Mouse (Mus musculus) limb, embryonic 12.5 days (tissue): Measurements from ENCODE around the gene Hipk3. TPM values are rescaled to one million over a fixed set of nuclear protein-coding genes. Genes with fewer than 3 reads are reported as not detected.

Experiments
- ATAC-seq: fragments of 200-750 bp; cut with Nextera tagmentation; 2 replicates; pipeline ENCODE4 v1.8.0; 2017; ENCODE audit warnings: low read depth, moderate TSS enrichment; ENCODE audit not compliant: insufficient number of reproducible peaks, insufficient read depth, low FRiP score, low TSS enrichment
- H3K27ac ChIP-seq: fragments of 300-500 bp; sonication (generic); 2 replicates; pipeline ENCODE4 v1.5.1; 2016; ENCODE audit warnings: mild to moderate bottlenecking, moderate library complexity
- H3K27me3 ChIP-seq: fragments of 300-500 bp; sonication (generic); 2 replicates; pipeline ENCODE4 v1.6.1; 2016; ENCODE audit warnings: mild to moderate bottlenecking, moderate library complexity
- H3K36me3 ChIP-seq: fragments of 300-500 bp; sonication (generic); 2 replicates; pipeline ENCODE4 v1.6.1; 2016; ENCODE audit warnings: mild to moderate bottlenecking, moderate library complexity
- H3K4me1 ChIP-seq: fragments of 300-500 bp; sonication (generic); replicated peaks from 2 replicates; pipeline ENCODE4 v1.6.1; 2016
- H3K4me2 ChIP-seq: fragments of 300-500 bp; sonication (generic); 2 replicates; pipeline ENCODE4 v1.6.1; 2016; ENCODE audit warnings: mild to moderate bottlenecking, moderate library complexity
- H3K4me3 ChIP-seq: fragments of 300-500 bp; sonication (generic); replicated peaks from 2 replicates; pipeline ENCODE4 v1.5.1; 2016; ENCODE audit warnings: mild to moderate bottlenecking
- H3K9ac ChIP-seq: fragments of 300-500 bp; sonication (generic); replicated peaks from 2 replicates; pipeline ENCODE4 v1.6.1; 2016; ENCODE audit warnings: mild to moderate bottlenecking, moderate library complexity
- H3K9me3 ChIP-seq: fragments of 300-500 bp; sonication (generic); 2 replicates; pipeline ENCODE4 v1.6.1; 2016; ENCODE audit warnings: mild to moderate bottlenecking, moderate library complexity
- WGBS: fragments of 180-500 bp; shearing (Covaris S2); methylation state at CpG from one replicate; pipeline ENCODE4 v1.1.7; 2016; 5-methylcytosine and 5-hydroxymethylcytosine counted together
- polyA plus RNA-seq: library from polyadenylated mRNA; unstranded; fragments of >200 nt; fragmentation: Nextera tagmentation; extraction: Ambion mirVana; gene quantifications from 2 replicates; pipeline ENCODE4 v1.2.1, GENCODE M21; 2016

The Hipk3 gene
- polyA plus RNA-seq: 16.2 and 19.0 TPM in 2 replicates

GRCm38 (mm10) chr2:104493951-104494800, at the start of gene Hipk3:
Gene Hipk3, minus strand, starts transcription at chr2:104494446.
- H3K27me3 ChIP-seq: peaks cover 4% of the 10 kb centered on the region; the same call in 1 of the 2 replicates
- peak within 1 kb of the TSS; percentile 91 for H3K4me3 ChIP-seq
- no peaks in the 10 kb centered on the region for H3K9me3 ChIP-seq
- peak; percentile 91 for ATAC-seq
- WGBS: under 1% methylated on average over 90 of the region's 98 CpGs
- peaks cover 24% of the 10 kb centered on the region for H3K4me1 ChIP-seq
- peak within 1 kb of the TSS; percentile 98 for H3K27ac ChIP-seq
- H3K36me3 ChIP-seq: no peaks in the 10 kb centered on the region
- H3K9ac ChIP-seq: peak within 1 kb of the TSS; percentile 97
- H3K4me2 ChIP-seq: peak within 1 kb of the TSS; percentile 73

- no peaks in the 10 kb centered on the region for H3K36me3 ChIP-seq
- no peaks in the 10 kb centered on the region for H3K27me3 ChIP-seq
- no peak overlapping the region for H3K27ac ChIP-seq
- H3K9ac ChIP-seq: no peak overlapping the region
- no peaks in the 10 kb centered on the region for H3K4me1 ChIP-seq
- H3K4me3 ChIP-seq: no peak overlapping the region
- H3K9me3 ChIP-seq: 0 out of 2 replicates have a peak, but pooled peaks cover 10% of the 10 kb centered on the region
- H3K4me2 ChIP-seq: no peak overlapping the region
- 60% methylated on average over 2 of the region's 2 CpGs for WGBS
- ATAC-seq: no peak
Observed at GRCm38 (mm10) chr2:104540286-104540685, 46.0 kb upstream of the Hipk3 start.

GRCm38 (mm10) chr2:104534751-104535150, 40.5 kb upstream of the Hipk3 start:
- Histone ChIP-seq H3K4me3 (no peak overlapping the region), H3K9me3 (no peaks in the 10 kb centered on the region), H3K36me3 (no peaks in the 10 kb centered on the region), H3K9ac (no peak overlapping the region), H3K4me1 (no peaks in the 10 kb centered on the region), H3K4me2 (no peak overlapping the region), H3K27me3 (no peaks in the 10 kb centered on the region), H3K27ac (no peak overlapping the region)
- 92% methylated on average over 3 of the region's 3 CpGs for WGBS
- ATAC-seq: no peak

GRCm38 (mm10) chr2:104532548-104532947, 38.3 kb upstream of the Hipk3 start:
- Histone ChIP-seq H3K9me3 (no peaks in the 10 kb centered on the region), H3K36me3 (no peaks in the 10 kb centered on the region), H3K4me3 (no peak overlapping the region), H3K4me2 (no peak overlapping the region), H3K4me1 (no peaks in the 10 kb centered on the region; the same call in 1 of the 2 replicates), H3K9ac (no peak overlapping the region), H3K27me3 (no peaks in the 10 kb centered on the region), H3K27ac (no peak overlapping the region)
- 84% methylated on average over 1 of the region's 1 CpGs for WGBS
- ATAC-seq: no peak

GRCm38 (mm10) chr2:104526559-104526958, 32.3 kb upstream of the Hipk3 start:
- no peak for ATAC-seq
- no peaks in the 10 kb centered on the region for H3K9me3 ChIP-seq
- no peak overlapping the region for H3K9ac ChIP-seq
- no peaks in the 10 kb centered on the region for H3K27me3 ChIP-seq
- 71% methylated on average over 3 of the region's 3 CpGs for WGBS
- no peak overlapping the region for H3K4me2 ChIP-seq
- H3K36me3 ChIP-seq: no peaks in the 10 kb centered on the region
- no peak overlapping the region for H3K4me3 ChIP-seq
- H3K27ac ChIP-seq: no peak overlapping the region
- H3K4me1 ChIP-seq: no peaks in the 10 kb centered on the region; the same call in 1 of the 2 replicates

- H3K4me1 ChIP-seq: no peaks in the 10 kb centered on the region; the same call in 1 of the 2 replicates
- no peak overlapping the region for H3K4me2 ChIP-seq
- H3K4me3 ChIP-seq: no peak overlapping the region
- H3K9ac ChIP-seq: no peak overlapping the region
- no peak for ATAC-seq
- no peaks in the 10 kb centered on the region for H3K36me3 ChIP-seq
- H3K27ac ChIP-seq: no peak overlapping the region
- H3K9me3 ChIP-seq: no peaks in the 10 kb centered on the region
- no peaks in the 10 kb centered on the region for H3K27me3 ChIP-seq
- WGBS: 50% methylated on average over 5 of the region's 5 CpGs
Observed at GRCm38 (mm10) chr2:104525506-104525905, 31.3 kb upstream of the Hipk3 start.

- Histone ChIP-seq H3K36me3 (no peaks in the 10 kb centered on the region), H3K9ac (no peak overlapping the region), H3K4me2 (no peak overlapping the region), H3K4me3 (no peak overlapping the region), H3K4me1 (no peaks in the 10 kb centered on the region), H3K27ac (no peak overlapping the region), H3K27me3 (no peaks in the 10 kb centered on the region), H3K9me3 (no peaks in the 10 kb centered on the region)
- no peak for ATAC-seq
- WGBS: 85% methylated on average over 8 of the region's 8 CpGs
Observed at GRCm38 (mm10) chr2:104511622-104512021, 17.4 kb upstream of the Hipk3 start.

DNA sequence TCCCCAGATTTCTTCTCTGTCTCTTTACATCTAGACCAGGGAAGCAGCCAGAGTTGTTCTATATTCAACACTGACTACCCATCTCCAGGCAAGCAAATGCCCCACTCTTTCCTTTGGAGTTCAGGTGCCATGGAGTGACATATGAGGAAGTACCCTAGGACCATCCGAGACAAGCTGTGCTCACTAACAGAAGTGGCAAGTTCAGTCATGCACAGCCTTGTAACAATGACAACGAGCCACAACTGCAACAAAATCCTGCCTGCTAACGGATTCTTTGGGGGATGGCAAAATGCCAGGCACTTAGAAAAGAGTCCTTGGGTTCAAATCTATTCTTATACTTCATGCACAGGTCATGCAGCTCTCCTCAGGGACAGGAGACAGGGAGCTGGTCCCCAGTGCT, 8.1 kb upstream of the Hipk3 start:
- 0 out of 2 replicates have a peak, but pooled peaks cover 6% of the 10 kb centered on the region for H3K4me1 ChIP-seq
- no peak overlapping the region for H3K27ac ChIP-seq
- 76% methylated on average over 3 of the region's 3 CpGs for WGBS
- H3K4me3 ChIP-seq: no peak overlapping the region
- no peak for ATAC-seq
- H3K9me3 ChIP-seq: no peaks in the 10 kb centered on the region
- H3K4me2 ChIP-seq: no peak overlapping the region
- H3K36me3 ChIP-seq: no peaks in the 10 kb centered on the region
- no peak overlapping the region for H3K9ac ChIP-seq
- H3K27me3 ChIP-seq: no peaks in the 10 kb centered on the region

DNA sequence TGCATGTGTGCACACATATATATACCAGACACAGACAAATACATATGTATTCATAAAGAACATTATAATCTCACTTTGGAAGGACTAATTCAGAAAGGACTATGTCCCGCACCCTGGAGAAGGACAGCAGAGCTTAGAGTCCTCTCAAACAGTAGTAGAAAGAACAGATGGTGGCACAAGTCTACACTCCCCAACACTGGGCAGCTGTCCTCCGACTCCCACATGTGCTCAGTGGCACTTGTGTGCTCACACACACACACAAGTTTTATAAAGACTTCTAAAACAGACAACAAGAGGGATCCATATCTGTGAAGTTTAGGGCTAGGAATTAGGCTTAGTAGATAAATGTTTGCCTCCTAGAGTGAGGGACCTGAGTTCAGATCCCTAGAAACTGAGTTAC, 6.8 kb upstream of the Hipk3 start:
- 88% methylated on average over 2 of the region's 2 CpGs for WGBS

GRCm38 (mm10) chr2:104497771-104498170, 3.5 kb upstream of the Hipk3 start:
- Histone ChIP-seq H3K27ac (no peak overlapping the region), H3K36me3 (no peaks in the 10 kb centered on the region), H3K9me3 (no peaks in the 10 kb centered on the region), H3K4me1 (peaks cover 24% of the 10 kb centered on the region), H3K9ac (no peak overlapping the region), H3K27me3 (peaks cover 4% of the 10 kb centered on the region; the same call in 1 of the 2 replicates), H3K4me3 (no peak overlapping the region), H3K4me2 (no peak overlapping the region)
- ATAC-seq: no peak
- whole genome bisulfite sequencing: 66% methylated on average over 4 of the region's 4 CpGs

More for the DNA sequence above, 6.8 kb upstream of the Hipk3 start:
- ATAC-seq: no peak
- H3K27me3 ChIP-seq: no peaks in the 10 kb centered on the region
- H3K9me3 ChIP-seq: no peaks in the 10 kb centered on the region
- peaks cover 9% of the 10 kb centered on the region; the same call in 1 of the 2 replicates for H3K4me1 ChIP-seq
- no peaks in the 10 kb centered on the region for H3K36me3 ChIP-seq
- no peak overlapping the region for H3K4me3 ChIP-seq
- no peak overlapping the region for H3K4me2 ChIP-seq
- no peak overlapping the region for H3K27ac ChIP-seq
- H3K9ac ChIP-seq: no peak overlapping the region

- Histone ChIP-seq H3K4me1 (peaks cover 24% of the 10 kb centered on the region), H3K4me2 (no peak overlapping the region), H3K27me3 (peaks cover 4% of the 10 kb centered on the region; the same call in 1 of the 2 replicates), H3K4me3 (no peak overlapping the region), H3K36me3 (no peaks in the 10 kb centered on the region), H3K9ac (no peak overlapping the region), H3K27ac (no peak overlapping the region), H3K9me3 (no peaks in the 10 kb centered on the region)
- WGBS: 89% methylated on average over 2 of the region's 2 CpGs
- ATAC-seq: no peak
Observed at GRCm38 (mm10) chr2:104497231-104497630, 3.0 kb upstream of the Hipk3 start.
